Mouse (Mus musculus): ENCODE results near the gene Rdm1.
"Not testable (repeated sequence)": the region's sequence is repeated elsewhere in the genome, so short reads cannot be mapped to it uniquely, and the experiment has no call there.

Gene Rdm1

GRCm38 (mm10) chr11:101616948-101617767 lies 9.8 kb upstream of the Rdm1 start:
- DNase-seq, result no peak

DNA sequence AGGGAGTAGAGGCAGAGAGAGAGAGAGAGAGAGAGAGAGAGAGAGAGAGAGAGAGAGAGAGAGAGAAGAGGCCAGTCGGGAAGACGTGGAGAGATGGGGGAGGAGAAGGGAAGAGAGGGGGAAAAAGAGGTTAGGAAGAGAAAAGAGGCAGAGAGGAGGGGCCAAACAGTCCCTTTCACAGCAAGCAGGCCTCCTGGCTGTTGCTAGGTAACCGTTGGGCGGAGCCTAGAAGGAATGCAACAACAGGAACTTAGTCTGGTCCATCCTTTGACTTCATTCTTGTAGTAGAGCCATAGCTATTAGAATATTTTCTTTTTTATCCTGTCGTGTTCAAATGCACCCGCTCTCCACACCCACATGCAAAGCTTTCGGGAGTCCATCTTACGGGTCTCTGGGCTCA lies 9.1 kb upstream of the Rdm1 start:
- DNase-seq, result peak; percentile 33 to 51

DNA sequence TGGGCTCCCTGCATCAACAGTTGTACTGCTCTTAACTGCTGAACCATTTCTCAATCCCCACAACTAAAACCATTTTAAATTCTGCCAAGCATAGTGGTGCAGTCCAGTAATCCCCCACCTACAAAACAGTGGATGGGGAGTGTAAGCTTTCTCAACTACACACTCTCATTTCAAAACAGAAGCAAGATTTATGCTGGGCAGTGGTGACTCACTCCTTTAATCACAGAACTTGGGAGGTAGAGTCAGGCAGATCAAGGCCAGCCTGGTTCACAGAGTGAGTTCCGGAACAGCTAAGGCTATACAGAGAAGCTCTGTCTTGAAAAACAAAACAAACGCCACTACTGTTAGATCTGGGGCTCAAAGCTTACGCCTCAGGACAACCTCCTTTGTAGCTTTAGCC lies 8.4 kb upstream of the Rdm1 start:
- no peak for DNase-seq

DNA sequence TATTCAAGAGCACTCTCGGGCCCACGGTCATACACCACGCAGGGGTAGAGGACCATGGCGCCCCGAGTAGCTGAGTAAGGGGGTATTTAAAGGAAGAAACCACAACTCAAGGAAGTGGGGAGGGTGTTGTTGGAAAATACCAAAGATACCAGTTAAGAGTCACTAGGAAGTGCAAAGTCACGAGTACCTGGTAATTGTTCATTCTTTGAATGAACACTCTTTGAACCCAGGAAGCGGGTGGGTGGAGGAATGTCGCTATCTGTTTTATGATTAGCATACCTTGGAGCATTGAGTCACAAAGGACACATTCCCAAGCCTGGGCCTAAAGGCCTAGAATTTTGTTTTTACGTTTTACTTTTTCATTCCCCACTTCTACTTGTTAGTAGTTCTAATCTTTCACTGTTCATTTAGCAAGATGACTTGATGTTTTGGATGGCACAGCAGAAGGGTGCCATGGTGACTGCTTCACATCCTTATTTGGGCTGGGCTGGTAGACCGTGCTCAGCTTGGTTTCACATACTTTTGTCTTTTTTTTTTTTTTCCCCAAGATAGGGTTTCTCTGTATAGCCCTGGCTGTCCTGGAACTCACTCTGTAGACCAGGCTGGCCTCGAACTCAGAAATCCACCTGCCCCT lies 6.9 kb upstream of the Rdm1 start:
- not testable (repeated sequence) for DNase-seq

GRCm38 (mm10) chr11:101626649-101626994 lies 373 bp upstream of the Rdm1 start:
- no peak for DNase-seq

DNA sequence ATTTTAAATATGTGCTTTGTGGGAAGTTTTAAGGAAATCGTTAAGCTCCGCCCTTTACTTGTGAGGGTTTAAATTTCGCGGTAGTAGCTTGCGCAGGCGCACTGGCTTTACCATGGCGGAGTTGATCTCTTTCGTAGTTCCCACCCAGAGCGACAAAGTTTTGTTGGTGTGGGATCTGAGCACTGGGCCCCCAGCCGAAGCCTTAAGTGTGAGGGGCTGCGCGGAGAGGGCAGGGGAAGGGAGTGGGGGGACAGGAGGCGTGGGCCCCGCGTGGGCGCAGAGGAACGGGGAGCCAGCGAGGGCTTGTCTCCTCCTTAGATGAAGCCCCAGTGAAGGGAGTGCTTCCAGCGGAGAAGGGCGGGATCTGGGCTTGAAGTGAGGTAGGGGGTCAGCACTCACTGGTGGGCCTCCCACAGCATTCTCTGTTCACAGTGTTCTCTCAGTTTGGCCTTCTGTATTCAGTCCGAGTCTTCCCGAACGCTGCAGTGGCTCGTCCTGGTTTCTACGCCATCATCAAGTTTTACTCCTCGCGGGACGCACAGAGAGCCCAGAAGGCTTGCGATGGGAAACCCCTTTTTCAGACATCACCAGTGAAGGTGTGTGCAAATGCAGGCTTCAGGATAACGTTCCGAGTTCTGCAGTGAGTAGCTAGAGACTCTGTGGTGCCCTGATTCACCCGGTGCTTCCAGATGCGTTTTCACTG lies 1.0 kb downstream of the Rdm1 start:
- peak; percentile 83 to 92 for DNase-seq

GRCm38 (mm10) chr11:101628733-101629417 lies 1.9 kb downstream of the Rdm1 start:
- DNase-seq, result not testable (repeated sequence)

- peak; percentile 65 to 70 for DNase-seq
These were observed 8.7 kb downstream of the Rdm1 start for GRCm38 (mm10) chr11:101635660-101636059.

DNA sequence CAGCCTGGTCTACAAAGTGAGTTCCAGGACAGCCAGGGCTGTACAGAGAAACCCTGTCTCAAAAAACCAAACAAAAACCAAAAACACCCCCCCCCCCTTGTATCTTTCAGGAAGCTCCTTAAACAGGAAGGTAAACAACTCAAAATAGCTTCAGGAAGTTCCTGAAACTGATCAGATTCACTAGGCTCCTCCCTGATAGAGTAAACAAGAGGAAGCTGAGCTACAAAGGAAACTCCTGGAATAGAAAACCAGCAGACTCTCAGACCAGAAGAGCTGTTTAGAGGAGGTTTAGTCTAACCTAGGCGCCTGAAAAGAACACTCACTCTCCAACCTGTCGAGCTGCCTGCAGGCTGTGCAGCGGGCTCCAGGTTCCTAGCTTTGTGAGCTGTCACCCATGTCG lies 12.8 kb downstream of the Rdm1 start:
- no peak for DNase-seq

- peak; percentile 78 to 87 for DNase-seq
These were observed 14.1 kb downstream of the Rdm1 start for GRCm38 (mm10) chr11:101640857-101641709.

DNA sequence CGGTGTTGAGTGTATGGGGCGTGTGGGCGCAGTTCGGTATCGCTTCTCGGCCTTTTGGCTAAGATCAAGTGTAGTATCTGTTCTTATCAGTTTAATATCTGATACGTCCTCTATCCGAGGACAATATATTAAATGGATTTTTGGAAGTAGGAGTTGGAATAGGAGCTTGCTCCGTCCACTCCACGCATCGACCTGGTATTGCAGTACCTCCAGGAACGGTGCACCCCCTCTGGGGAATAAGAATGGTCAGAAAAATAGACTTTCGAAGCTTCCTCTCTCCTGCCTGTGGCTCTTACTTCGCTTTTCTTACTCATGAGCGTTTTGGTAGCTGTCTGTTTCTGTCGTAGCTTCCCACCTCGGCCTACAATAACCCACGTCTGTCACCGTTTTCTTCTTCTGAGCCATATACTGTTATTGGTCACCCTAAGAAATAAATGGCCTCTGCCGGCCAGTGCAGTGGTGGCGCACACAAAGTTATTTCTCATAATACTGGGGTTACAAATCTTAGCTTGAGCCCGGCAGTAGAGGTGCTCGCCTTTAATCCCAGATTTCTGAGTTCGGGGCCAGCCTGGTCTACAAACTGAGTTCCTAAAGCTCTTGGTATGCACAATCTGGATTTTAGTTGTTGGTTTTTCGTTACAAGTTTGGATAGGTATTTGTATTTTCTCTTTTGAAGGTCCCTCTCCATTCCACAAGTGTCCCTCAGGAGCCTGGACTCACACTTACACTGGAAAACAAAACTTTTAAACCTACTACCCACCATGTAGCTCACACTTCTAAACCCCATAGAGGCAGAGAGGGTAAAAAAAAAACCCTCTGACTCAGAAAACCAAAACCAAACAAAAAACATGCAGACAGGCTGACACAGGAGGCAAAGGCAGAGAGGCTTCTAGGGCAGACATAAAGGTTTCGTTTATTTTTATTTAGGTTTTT lies 15.0 kb downstream of the Rdm1 start:
- peak; percentile 17 to 24 for DNase-seq

DNA sequence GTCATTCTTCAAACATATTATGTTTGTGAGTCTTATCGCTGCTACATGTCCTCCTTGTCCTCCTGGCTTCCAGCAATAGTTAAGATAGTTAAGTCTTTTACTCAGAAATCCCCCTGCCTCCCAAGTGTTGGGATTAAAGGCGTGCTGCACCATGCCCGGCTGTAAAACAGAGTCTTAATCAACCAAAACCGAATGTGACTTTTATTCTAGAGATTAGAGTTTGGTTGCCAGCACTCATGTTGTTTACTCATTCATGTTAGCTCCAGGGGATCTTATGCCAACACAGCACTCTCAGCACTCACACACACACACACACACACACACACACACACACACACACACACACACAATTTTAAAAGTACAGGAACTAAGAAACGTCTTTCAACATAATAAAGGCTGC lies 15.9 kb downstream of the Rdm1 start:
- DNase-seq, result no peak

- DNase-seq, result no peak
These were observed 17.6 kb downstream of the Rdm1 start for GRCm38 (mm10) chr11:101644591-101644990.

- DNase-seq, result not testable (repeated sequence)
These were observed 18.0 kb downstream of the Rdm1 start for GRCm38 (mm10) chr11:101645043-101645410.

DNA sequence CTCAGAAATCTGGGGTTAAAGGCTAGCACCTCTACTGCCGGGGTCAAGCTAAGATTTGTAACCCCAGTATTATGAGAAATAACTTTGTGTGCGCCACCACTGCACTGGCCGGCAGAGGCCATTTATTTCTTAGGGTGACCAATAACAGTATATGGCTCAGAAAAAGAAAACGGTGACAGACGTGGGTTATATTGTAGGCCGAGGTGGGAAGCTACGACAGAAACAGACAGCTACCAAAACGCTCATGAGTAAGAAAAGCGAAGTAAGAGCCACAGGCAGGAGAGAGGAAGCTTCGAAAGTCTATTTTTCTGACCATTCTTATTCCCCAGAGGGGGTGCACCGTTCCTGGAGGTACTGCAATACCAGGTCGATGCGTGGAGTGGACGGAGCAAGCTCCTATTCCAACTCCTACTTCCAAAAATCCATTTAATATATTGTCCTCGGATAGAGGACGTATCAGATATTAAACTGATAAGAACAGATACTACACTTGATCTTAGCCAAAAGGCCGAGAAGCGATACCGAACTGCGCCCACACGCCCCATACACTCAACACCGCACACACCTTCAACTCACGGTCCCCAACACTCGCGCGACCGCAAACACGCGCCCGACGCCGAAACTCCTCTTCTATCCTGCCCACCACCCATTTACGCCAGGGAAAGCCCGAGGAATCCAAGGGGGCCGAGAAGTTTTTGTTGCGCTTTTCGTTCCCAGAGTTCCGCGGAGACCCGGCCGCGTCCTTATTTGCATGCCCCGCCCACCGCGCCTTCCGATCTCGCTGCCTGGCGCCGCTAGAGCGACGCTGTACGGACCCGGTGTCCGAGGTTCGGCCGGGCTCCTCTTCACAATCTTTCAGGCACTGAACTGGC lies 18.7 kb downstream of the Rdm1 start:
- DNase-seq, result peak; percentile 58 to 79

- DNase-seq, result not testable (repeated sequence)
These were observed 19.3 kb downstream of the Rdm1 start for GRCm38 (mm10) chr11:101646283-101646794.

DNA sequence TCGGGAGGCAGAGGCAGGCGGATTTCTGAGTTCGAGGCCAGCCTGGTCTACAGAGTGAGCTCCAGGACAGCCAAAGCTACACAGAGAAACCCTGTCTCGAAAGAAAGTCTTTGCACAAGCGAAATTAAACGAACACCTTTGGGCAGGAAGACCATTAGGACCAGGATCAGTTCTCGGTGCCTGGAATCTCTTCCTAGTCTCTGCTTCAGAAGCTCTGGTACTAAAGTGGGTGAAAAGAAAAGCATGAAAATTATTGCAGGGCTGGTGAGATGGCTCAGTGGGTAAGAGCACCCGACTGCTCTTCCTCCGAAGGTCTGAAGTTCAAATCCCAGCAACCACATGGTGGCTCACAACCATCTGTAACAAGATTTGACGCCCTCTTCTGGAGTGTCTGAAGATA lies 20.1 kb downstream of the Rdm1 start:
- DNase-seq, result not testable (repeated sequence)

- no peak for DNase-seq
These were observed 29.4 kb downstream of the Rdm1 start for GRCm38 (mm10) chr11:101656356-101656755.

- DNase-seq, result no peak
These were observed 30.5 kb downstream of the Rdm1 start for GRCm38 (mm10) chr11:101657528-101657885.

All from kidney, postnatal 36 days (tissue).